Mouse (Mus musculus) spleen, adult 18-20 months (tissue): ENCODE data around the gene Slc10a7.

Source experiments
- DNase-seq, 2 experiments: peaks; one replicate each; pipeline ENCODE4 v3.0.0; 2022; ENCODE audit warnings: mixed read lengths in 2 of 2

Slc10a7 gene

GRCm38 (mm10) chr8:78741496-78741895 is 232.3 kb downstream of the Slc10a7 start:
- no peak for DNase-seq

- no peak for DNase-seq
Observed at GRCm38 (mm10) chr8:78741965-78742364, 232.8 kb downstream of the Slc10a7 start.

- no peak for DNase-seq
Observed at GRCm38 (mm10) chr8:78742453-78742852, 233.3 kb downstream of the Slc10a7 start.

- DNase-seq: no peak
Observed at GRCm38 (mm10) chr8:78747052-78747451, 237.9 kb downstream of the Slc10a7 start.

GRCm38 (mm10) chr8:78748701-78749100 is 239.6 kb downstream of the Slc10a7 start:
- DNase-seq: no peak

- DNase-seq: no peak
Observed at GRCm38 (mm10) chr8:78749861-78750825, 241.0 kb downstream of the Slc10a7 start.

- no peak for DNase-seq
Observed at GRCm38 (mm10) chr8:78751151-78751550, 242.0 kb downstream of the Slc10a7 start.

GRCm38 (mm10) chr8:78754986-78755385 is 245.8 kb downstream of the Slc10a7 start:
- no peak for DNase-seq

GRCm38 (mm10) chr8:78759139-78759538 is 250.0 kb downstream of the Slc10a7 start:
- no peak for DNase-seq

GRCm38 (mm10) chr8:78764976-78765375 is 255.8 kb downstream of the Slc10a7 start:
- DNase-seq: no peak

- DNase-seq: no peak
Observed at GRCm38 (mm10) chr8:78765556-78765955, 256.4 kb downstream of the Slc10a7 start.

- no peak for DNase-seq
Observed at GRCm38 (mm10) chr8:78770584-78770983, 261.4 kb downstream of the Slc10a7 start.

- no peak for DNase-seq
Observed at GRCm38 (mm10) chr8:78771256-78771655, 262.1 kb downstream of the Slc10a7 start.

- no peak for DNase-seq
Observed at GRCm38 (mm10) chr8:78776816-78777215, 267.7 kb downstream of the Slc10a7 start.
